Mouse (Mus musculus): ENCODE data around the gene Gm47791.

GRCm38 (mm10) chr1:82783559-82783958 is 12.5 kb upstream of the Gm47791 start:
- TF ChIP-seq MAFK (IDR thresholded peaks at IDR 0.05; ENCODE audit: insufficient read depth, low read depth, low read length) (no peak), ZC3H11A (IDR thresholded peaks at IDR 0.05; ENCODE audit: borderline replicate concordance, low read depth, low read length) (no peak), HCFC1 (IDR thresholded peaks at IDR 0.05; ENCODE audit: borderline replicate concordance, insufficient read depth, low read length) (no peak), CHD2 (IDR thresholded peaks at IDR 0.05; ENCODE audit: low read depth, low read length) (no peak), ZNF384 (IDR thresholded peaks at IDR 0.05; ENCODE audit: low read depth, low read length) (no peak)
